Mouse (Mus musculus) thymus, adult 2 months (tissue): Measurements from ENCODE around the gene Apba2. TPM values are rescaled to one million over a fixed set of nuclear protein-coding genes. Genes with fewer than 3 reads are reported as not detected.

Experiments used
- DNase-seq: peaks from one replicate; pipeline ENCODE4 v3.0.0; 2021
- H3K27ac ChIP-seq: fragments of 200-500 bp; 2 replicates; pipeline ENCODE4 v1.5.1; 2012; ENCODE audit warnings: low read length, control low read depth; ENCODE audit not compliant: control insufficient read depth, insufficient read depth
- H3K27me3 ChIP-seq: fragments of 200-500 bp; 2 replicates; pipeline ENCODE4 v1.6.1; 2012; ENCODE audit warnings: mild to moderate bottlenecking, low read length, moderate library complexity, mixed read lengths; ENCODE audit not compliant: control insufficient read depth, insufficient read depth
- H3K36me3 ChIP-seq: fragments of 200-500 bp; 2 replicates; pipeline ENCODE4 v1.6.1; 2012; ENCODE audit warnings: mild to moderate bottlenecking, low read length, moderate library complexity; ENCODE audit not compliant: control insufficient read depth, insufficient read depth
- H3K4me1 ChIP-seq: fragments of 200-500 bp; replicated peaks from 2 replicates; pipeline ENCODE4 v1.6.1; 2012; ENCODE audit warnings: low read length; ENCODE audit not compliant: control insufficient read depth, insufficient read depth
- H3K4me3 ChIP-seq: fragments of 200-500 bp; 2 replicates; pipeline ENCODE4 v1.5.1; 2012; ENCODE audit warnings: mild to moderate bottlenecking, low read length, control low read depth, moderate library complexity; ENCODE audit not compliant: control insufficient read depth, insufficient read depth
- CTCF ChIP-seq: fragments of 200-500 bp; IDR thresholded peaks from 2 replicates; pipeline ENCODE4 v1.5.1; 2012; ENCODE audit warnings: mild to moderate bottlenecking, control low read depth, low read length, moderate library complexity, borderline replicate concordance; ENCODE audit not compliant: control insufficient read depth, poor library complexity, insufficient read depth; ENCODE audit errors: extremely low read depth
- POLR2A ChIP-seq: fragments of 200-500 bp; IDR thresholded peaks from 2 replicates; pipeline ENCODE4 v1.6.1; 2012; ENCODE audit warnings: mild to moderate bottlenecking, low read length, control low read depth, moderate library complexity; ENCODE audit not compliant: control insufficient read depth, poor library complexity, insufficient read depth; ENCODE audit errors: extremely low read depth
- WGBS: fragments of 180-500 bp; shearing (Covaris S2); methylation state at CpG from one replicate; pipeline ENCODE4 v1.1.7; 2018; 5-methylcytosine and 5-hydroxymethylcytosine counted together
- polyA plus RNA-seq: library from polyadenylated mRNA; depleted of rRNA; stranded (reverse); fragments of >200 nt; gene quantifications from 2 replicates; pipeline ENCODE4 v1.2.3, GENCODE M21; 2012; rRNA removed

Apba2 gene
- polyA plus RNA-seq, 1 experiment = 18.1 TPM

- WGBS = 20% methylated on average over 8 of the region's 8 CpGs
- TF ChIP-seq POLR2A (no peak), CTCF (no peak)
- DNase-seq = no peak
- Histone ChIP-seq H3K27me3 (no peaks in the 10 kb centered on the region), H3K4me1 (no peaks in the 10 kb centered on the region), H3K36me3 (no peaks in the 10 kb centered on the region), H3K4me3 (no peak overlapping the region), H3K27ac (no peak overlapping the region)
Measured at GRCm38 (mm10) chr7:64792031-64792430, 290.5 kb downstream of the Apba2 start.

DNA sequence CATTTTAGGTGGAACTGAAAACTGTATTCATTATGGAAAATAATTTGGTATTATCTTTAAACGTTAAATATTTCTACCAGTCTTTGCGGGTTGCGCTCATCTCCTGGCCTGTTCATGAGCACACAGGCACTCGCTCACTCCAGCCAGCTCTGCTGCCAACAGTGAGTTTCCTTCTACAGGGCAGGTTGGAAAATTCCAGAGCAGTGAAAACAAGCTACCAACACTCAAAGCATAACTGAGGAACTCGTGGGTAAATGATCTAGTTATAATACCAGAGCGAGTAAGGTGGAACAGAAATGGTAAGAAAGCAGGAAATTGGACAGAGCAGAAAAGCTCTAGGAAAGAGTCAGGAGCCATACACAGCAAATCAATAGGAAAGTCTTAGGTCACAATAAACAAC, 294.0 kb downstream of the Apba2 start:
- H3K36me3 ChIP-seq = no peaks in the 10 kb centered on the region
- no peak overlapping the region for H3K4me3 ChIP-seq
- 82% methylated on average over 6 of the region's 6 CpGs for WGBS
- no peak overlapping the region for H3K27ac ChIP-seq
- no peaks in the 10 kb centered on the region for H3K27me3 ChIP-seq
- no peak for TF ChIP-seq POLR2A
- TF ChIP-seq CTCF = no peak
- no peak for DNase-seq
- no peaks in the 10 kb centered on the region for H3K4me1 ChIP-seq

Other genes starting within 250 kb of the Apba2 start
- gene Mtmr10, start 214.1 kb upstream of the Apba2 start, polyA plus RNA-seq = 4.5 and 4.8 TPM in 2 replicates
- 2.8 and 3.3 TPM in 2 replicates for gene Fan1, start 127.6 kb upstream of the Apba2 start, polyA plus RNA-seq
- gene Mphosph10, start 109.4 kb upstream of the Apba2 start, polyA plus RNA-seq = 1.6 and 1.8 TPM in 2 replicates
- 15.0 and 16.9 TPM in 2 replicates for gene Mcee, start 109.1 kb upstream of the Apba2 start, polyA plus RNA-seq